Mouse (Mus musculus): ENCODE results near the gene Pglyrp1.

DNA sequence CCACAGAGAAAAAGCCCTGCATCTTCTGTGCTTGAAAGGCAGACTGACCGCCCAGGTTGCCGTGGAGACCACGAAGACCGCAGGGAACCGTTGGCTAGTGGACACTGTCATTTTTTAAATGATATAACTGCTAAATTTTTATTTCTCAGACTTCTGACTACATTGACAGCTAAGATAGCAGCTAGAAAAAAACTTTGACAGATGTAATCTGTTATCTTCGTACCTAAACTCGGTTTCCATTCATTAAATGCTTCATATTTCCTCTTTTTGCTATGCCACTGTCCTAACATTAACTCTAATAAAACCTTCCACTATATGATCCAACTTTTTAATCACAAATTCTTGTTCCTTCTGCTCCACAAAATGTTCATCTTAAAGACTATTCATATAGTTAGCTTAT lies 41.6 kb upstream of the Pglyrp1 start:
- TF ChIP-seq POLR2A (IDR thresholded peaks at IDR 0.05; ENCODE audit: extremely low read depth, insufficient read depth, low read length), result no peak
- no peak for TF ChIP-seq CTCF (IDR thresholded peaks at IDR 0.05; ENCODE audit: low read depth, low read length)

Data from liver, adult 2 months (tissue).